25 mouse cellular contexts compared by ENCODE assay signal in the genomic region with DNA sequence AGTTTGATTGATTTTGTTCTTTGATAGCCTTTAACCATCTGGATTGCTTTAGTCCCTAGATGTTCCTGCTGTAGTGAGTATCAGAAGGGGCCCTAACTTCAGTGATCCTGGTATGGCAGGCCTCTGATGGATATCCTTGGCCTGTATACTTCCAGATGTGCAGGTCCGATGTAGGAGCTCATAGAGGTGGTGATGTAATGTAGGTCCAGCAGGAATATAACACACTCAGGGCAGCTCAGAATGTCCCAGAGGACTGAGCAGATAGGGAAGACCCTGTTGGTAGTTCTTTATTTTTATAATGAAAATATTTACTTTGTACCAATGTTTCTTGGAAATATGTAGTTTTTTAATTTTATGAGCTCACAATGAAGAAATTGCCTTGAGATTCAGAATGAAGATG.
DNase-seq lines count a peak whose midpoint lies in the region; ATAC-seq and TF ChIP-seq lines count a peak whose summit lies in the region.
"Had no signal": no experiment of that assay in that cellular context is flagged by ENCODE, and none has a peak within 500 bp of the region (broad histone marks: within the 10 kb centered on the region; RNA-seq: fewer than 3 reads in every experiment).

No protein-coding gene starts in this region.

- no peaks in the 10 kb centered on the region for H3K4me1 ChIP-seq in kidney, postnatal 0 days (replicated peaks; ENCODE audit: insufficient read depth, low read length)
- no peaks in the 10 kb centered on the region for H3K4me1 ChIP-seq in stomach, embryonic 14.5 days (ENCODE audit: control insufficient read depth, insufficient read depth, low read length)
- H3K4me1 ChIP-seq in stomach, postnatal 0 days (replicated peaks; ENCODE audit: control insufficient read depth, insufficient read depth): no peaks in the 10 kb centered on the region
- no peaks in the 10 kb centered on the region for H3K4me1 ChIP-seq in lung, adult 2 months (ENCODE audit: control insufficient read depth, insufficient read depth, low read length)
- H3K4me1 ChIP-seq: embryonic facial prominence, embryonic 15.5 days; neural tube, embryonic 12.5 days had no signal

- H3K9me3 ChIP-seq in kidney, postnatal 0 days (replicated peaks; ENCODE audit: low read length): no peaks in the 10 kb centered on the region
- no peaks in the 10 kb centered on the region for H3K9me3 ChIP-seq in stomach, embryonic 14.5 days (ENCODE audit: control insufficient read depth, low read depth, low read length)
- H3K9me3 ChIP-seq in stomach, postnatal 0 days (ENCODE audit: control insufficient read depth, low read length): no peaks in the 10 kb centered on the region
- H3K9me3 ChIP-seq: embryonic facial prominence, embryonic 15.5 days; neural tube, embryonic 12.5 days had no signal

- no peak overlapping the region for H3K4me3 ChIP-seq in kidney, postnatal 0 days (replicated peaks; ENCODE audit: low read depth, low read length)
- H3K4me3 ChIP-seq in stomach, embryonic 14.5 days (ENCODE audit: low read depth, low read length): no peak overlapping the region
- no peak overlapping the region for H3K4me3 ChIP-seq in stomach, postnatal 0 days (ENCODE audit: low read depth, low read length)
- no peak overlapping the region for H3K4me3 ChIP-seq in lung, adult 2 months (replicated peaks; ENCODE audit: extremely low read depth, low read depth, low read length)
- H3K4me3 ChIP-seq: embryonic facial prominence, embryonic 15.5 days; left cerebral cortex, adult 2 months; neural tube, embryonic 12.5 days had no signal

- WGBS in kidney, postnatal 0 days: 89% methylated on average over 1 of the region's 1 CpGs
- 88% methylated on average over 1 of the region's 1 CpGs for WGBS in stomach, embryonic 14.5 days
- WGBS in stomach, postnatal 0 days: 83% methylated on average over 1 of the region's 1 CpGs
- WGBS in lung, adult 2 months: 82% methylated on average over 1 of the region's 1 CpGs

- ATAC-seq in kidney, postnatal 0 days (replicated peaks; ENCODE audit: low FRiP score, low read depth): peak; percentile 21; the same call in 1 of the 2 replicates
- 0 out of 2 replicates have a peak, but pooled peaks have one; percentile 10 for ATAC-seq in stomach, embryonic 14.5 days (ENCODE audit: insufficient number of reproducible peaks, insufficient read depth, low FRiP score, low read depth)
- ATAC-seq in stomach, postnatal 0 days (ENCODE audit: low FRiP score, low TSS enrichment): no peak
- ATAC-seq: activated CD4-positive, CD25-positive, alpha-beta regulatory T cell, adult 4 months; forebrain, embryonic 14.5 days; hindbrain, postnatal 0 days; intestine, postnatal 0 days had no signal

- TF ChIP-seq POLR2A in lung, adult 2 months (IDR thresholded peaks at IDR 0.05; ENCODE audit: borderline replicate concordance, extremely low read depth, low read depth, low read length): no peak

- no peaks in the 10 kb centered on the region for H3K27me3 ChIP-seq in kidney, postnatal 0 days (ENCODE audit: insufficient read depth, low read length)
- no peaks in the 10 kb centered on the region for H3K27me3 ChIP-seq in stomach, embryonic 14.5 days (ENCODE audit: control insufficient read depth, insufficient read depth, low read length)
- H3K27me3 ChIP-seq in stomach, postnatal 0 days (ENCODE audit: control insufficient read depth, insufficient read depth, low read length): no peaks in the 10 kb centered on the region
- H3K27me3 ChIP-seq: CH12.LX; embryonic facial prominence, embryonic 15.5 days; neural tube, embryonic 12.5 days had no signal

- no peak overlapping the region for H3K27ac ChIP-seq in kidney, postnatal 0 days
- no peak overlapping the region for H3K27ac ChIP-seq in stomach, embryonic 14.5 days (ENCODE audit: low read length)
- H3K27ac ChIP-seq in stomach, postnatal 0 days (replicated peaks): no peak overlapping the region
- H3K27ac ChIP-seq: embryonic facial prominence, embryonic 15.5 days; hindbrain, postnatal 0 days; left cerebral cortex, adult 2 months; neural tube, embryonic 12.5 days had no signal

- no peak overlapping the region for H3K9ac ChIP-seq in kidney, postnatal 0 days (ENCODE audit: low read depth, low read length)
- H3K9ac ChIP-seq in stomach, embryonic 14.5 days (replicated peaks; ENCODE audit: low read depth, low read length): no peak overlapping the region
- no peak overlapping the region for H3K9ac ChIP-seq in stomach, postnatal 0 days (ENCODE audit: low read length)
- H3K9ac ChIP-seq: embryonic facial prominence, embryonic 15.5 days; neural tube, embryonic 12.5 days had no signal

- no peak for TF ChIP-seq CTCF in kidney, postnatal 0 days (IDR thresholded peaks at IDR 0.05; ENCODE audit: low read depth)
- TF ChIP-seq CTCF in stomach, postnatal 0 days (IDR thresholded peaks at IDR 0.05; ENCODE audit: low read depth): no peak
- TF ChIP-seq CTCF in lung, adult 2 months (IDR thresholded peaks at IDR 0.05; ENCODE audit: insufficient read depth, low read length): no peak

- TF ChIP-seq EP300 in stomach, postnatal 0 days (optimal IDR thresholded peaks at IDR 0.05): no peak

- H3K36me3 ChIP-seq in kidney, postnatal 0 days (ENCODE audit: insufficient read depth, low read length): no peaks in the 10 kb centered on the region
- H3K36me3 ChIP-seq in stomach, embryonic 14.5 days (ENCODE audit: control insufficient read depth, insufficient read depth, low read length): no peaks in the 10 kb centered on the region
- no peaks in the 10 kb centered on the region for H3K36me3 ChIP-seq in stomach, postnatal 0 days (ENCODE audit: control insufficient read depth, insufficient read depth, low read length)
- H3K36me3 ChIP-seq: embryonic facial prominence, embryonic 15.5 days; neural tube, embryonic 12.5 days had no signal

- no peak overlapping the region for H3K4me2 ChIP-seq in kidney, postnatal 0 days (ENCODE audit: low read length)
- no peak overlapping the region for H3K4me2 ChIP-seq in stomach, embryonic 14.5 days (replicated peaks; ENCODE audit: low read depth, low read length)
- no peak overlapping the region for H3K4me2 ChIP-seq in stomach, postnatal 0 days (replicated peaks; ENCODE audit: low read depth)
- H3K4me2 ChIP-seq: embryonic facial prominence, embryonic 15.5 days; neural tube, embryonic 12.5 days had no signal

- DNase-seq in embryo, embryonic 11 days: peak; percentile 1
- no peak for DNase-seq in embryo, embryonic 10 days (ENCODE audit: low spot score)
- DNase-seq in kidney, postnatal 0 days (ENCODE audit: low spot score): no peak
- no peak for DNase-seq in kidney, adult 9 months
- no peak for DNase-seq in stomach, postnatal 0 days (ENCODE audit: low spot score)
- DNase-seq in yolk sac, embryonic 10.5 days (ENCODE audit: low spot score): peak; percentile 1
- DNase-seq in lung, adult 2 months: no peak
- DNase-seq: adrenal gland, postnatal 10 days; cerebellum, adult 18-20 months; cerebellum, postnatal 14 days; gastrocnemius, postnatal 10 days; heart, adult 18-20 months; left cerebral cortex, postnatal 4 days; lung, adult 18-20 months; right cerebral cortex, postnatal 14 days; thymus, postnatal 25 days had no signal

Comparison
In these comparisons a context has a peak if more than half of its experiments do, and no peak if none do; other contexts are left out.
1. DNase-seq: peak in embryo, embryonic 11 days (single experiment) and yolk sac, embryonic 10.5 days (single experiment); none in embryo, embryonic 10 days (single experiment), kidney, postnatal 0 days (single experiment), kidney, adult 9 months (single experiment), stomach, postnatal 0 days (single experiment) and lung, adult 2 months (single experiment).